Mouse (Mus musculus): ENCODE data around the gene Dnaaf3. TPM values are rescaled to one million over a fixed set of nuclear protein-coding genes. Genes with fewer than 3 reads are reported as not detected.

Dnaaf3 gene
- polyA plus RNA-seq, 1 experiment from 2014 or later, result 2.3 TPM

DNA sequence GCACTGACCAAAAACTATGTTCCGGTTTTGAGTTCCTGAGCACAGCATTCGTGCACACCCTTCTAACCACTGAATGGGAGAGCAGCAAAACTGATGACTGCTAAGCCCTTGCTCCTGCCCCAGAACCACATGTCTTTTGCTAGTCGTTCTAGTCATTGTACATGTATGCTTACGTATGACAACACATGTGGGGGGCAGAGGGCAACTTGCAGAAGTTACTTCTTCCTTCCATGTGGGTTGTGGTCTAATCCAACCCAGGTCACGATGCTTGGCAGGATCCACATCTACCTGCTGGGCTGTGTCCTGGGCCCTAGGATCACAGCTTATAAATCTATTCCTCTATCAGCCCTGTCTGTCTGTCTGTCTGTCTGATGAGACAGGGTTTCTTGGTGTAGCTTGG is 28.4 kb downstream of the Dnaaf3 start:
- no peak overlapping the region for H3K4me2 ChIP-seq
- 86% methylated on average over 5 of the region's 5 CpGs for WGBS
- H3K4me3 ChIP-seq, result no peak overlapping the region
- H3K27me3 ChIP-seq (replicated peaks), result no peaks in the 10 kb centered on the region
- H3K27ac ChIP-seq, result no peak overlapping the region
- no peak for ATAC-seq (replicated peaks)
- peaks cover 27% of the 10 kb centered on the region for H3K4me1 ChIP-seq
- no peaks in the 10 kb centered on the region for H3K36me3 ChIP-seq (replicated peaks)
- H3K9me3 ChIP-seq, result no peaks in the 10 kb centered on the region
- no peak overlapping the region for H3K9ac ChIP-seq

DNA sequence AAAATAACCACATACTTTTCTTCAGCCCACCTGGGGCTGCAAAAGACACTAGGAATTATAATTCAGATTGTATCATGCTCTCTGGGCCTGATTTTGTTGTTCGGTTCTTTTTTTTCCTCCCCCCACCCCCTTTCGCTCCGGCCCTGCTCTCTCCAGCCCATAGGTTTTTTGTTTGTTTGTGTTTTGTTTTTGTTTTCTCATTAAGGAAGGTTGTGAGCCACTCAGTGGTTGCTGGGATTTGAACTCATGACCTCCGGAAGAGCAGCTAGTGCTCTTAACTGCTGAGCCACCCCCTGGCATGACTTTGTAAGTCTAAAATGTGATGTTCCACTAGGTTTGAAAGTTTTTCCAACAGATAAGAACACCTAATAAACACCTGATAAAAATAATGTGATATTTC is 29.2 kb downstream of the Dnaaf3 start:
- ATAC-seq (replicated peaks), result no peak
- WGBS, result 80% methylated on average over 4 of the region's 4 CpGs
- H3K27me3 ChIP-seq (replicated peaks), result no peaks in the 10 kb centered on the region
- peak overlapping the region; percentile 64; the same call in 1 of the 2 replicates for H3K4me2 ChIP-seq
- H3K4me3 ChIP-seq, result no peak overlapping the region
- peaks cover 34% of the 10 kb centered on the region for H3K4me1 ChIP-seq
- H3K36me3 ChIP-seq (replicated peaks), result no peaks in the 10 kb centered on the region
- no peaks in the 10 kb centered on the region for H3K9me3 ChIP-seq
- H3K27ac ChIP-seq, result no peak overlapping the region
- no peak overlapping the region for H3K9ac ChIP-seq

DNA sequence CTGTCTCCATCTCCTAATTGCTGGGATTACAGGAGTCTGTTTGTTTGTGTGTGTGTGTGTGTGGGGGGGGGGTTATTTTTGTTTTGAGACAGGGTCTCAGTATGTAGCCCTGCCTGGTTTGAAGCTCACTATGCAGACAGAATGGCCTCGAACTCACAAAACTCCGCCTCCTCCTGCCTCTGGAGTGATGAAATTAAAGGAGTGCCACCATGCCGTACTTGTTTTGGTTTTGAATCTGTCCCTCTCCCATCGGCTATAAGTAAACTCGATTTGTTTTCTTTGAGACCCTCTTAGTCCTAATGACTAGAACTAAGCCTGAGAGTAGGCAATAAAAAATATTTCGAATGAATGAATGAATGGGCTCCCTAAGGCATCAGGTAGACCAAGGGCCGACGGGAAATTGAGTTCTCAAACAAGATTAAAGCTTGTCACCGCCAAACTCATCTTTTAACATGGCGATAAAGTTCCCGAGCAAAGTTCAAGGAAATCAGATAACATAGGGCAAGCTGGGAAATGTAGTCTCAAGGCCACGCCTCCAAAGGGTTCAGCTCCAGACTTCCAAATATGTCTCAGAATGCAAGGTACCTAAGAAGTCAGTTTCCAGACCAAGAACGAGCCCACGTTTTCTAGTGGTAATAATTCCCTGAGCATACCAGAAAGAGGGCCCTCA is 29.7 kb downstream of the Dnaaf3 start:
- Histone ChIP-seq H3K9ac (peak overlapping the region; percentile 83), H3K27me3 (replicated peaks) (no peaks in the 10 kb centered on the region), H3K4me3 (peak overlapping the region; percentile 80), H3K36me3 (replicated peaks) (no peaks in the 10 kb centered on the region), H3K4me1 (peaks cover 40% of the 10 kb centered on the region), H3K4me2 (peak overlapping the region; percentile 64), H3K9me3 (no peaks in the 10 kb centered on the region), H3K27ac (peak overlapping the region; percentile 90)
- WGBS, result 8% methylated on average over 14 of the region's 14 CpGs
- peak; percentile 15 for ATAC-seq (replicated peaks)

DNA sequence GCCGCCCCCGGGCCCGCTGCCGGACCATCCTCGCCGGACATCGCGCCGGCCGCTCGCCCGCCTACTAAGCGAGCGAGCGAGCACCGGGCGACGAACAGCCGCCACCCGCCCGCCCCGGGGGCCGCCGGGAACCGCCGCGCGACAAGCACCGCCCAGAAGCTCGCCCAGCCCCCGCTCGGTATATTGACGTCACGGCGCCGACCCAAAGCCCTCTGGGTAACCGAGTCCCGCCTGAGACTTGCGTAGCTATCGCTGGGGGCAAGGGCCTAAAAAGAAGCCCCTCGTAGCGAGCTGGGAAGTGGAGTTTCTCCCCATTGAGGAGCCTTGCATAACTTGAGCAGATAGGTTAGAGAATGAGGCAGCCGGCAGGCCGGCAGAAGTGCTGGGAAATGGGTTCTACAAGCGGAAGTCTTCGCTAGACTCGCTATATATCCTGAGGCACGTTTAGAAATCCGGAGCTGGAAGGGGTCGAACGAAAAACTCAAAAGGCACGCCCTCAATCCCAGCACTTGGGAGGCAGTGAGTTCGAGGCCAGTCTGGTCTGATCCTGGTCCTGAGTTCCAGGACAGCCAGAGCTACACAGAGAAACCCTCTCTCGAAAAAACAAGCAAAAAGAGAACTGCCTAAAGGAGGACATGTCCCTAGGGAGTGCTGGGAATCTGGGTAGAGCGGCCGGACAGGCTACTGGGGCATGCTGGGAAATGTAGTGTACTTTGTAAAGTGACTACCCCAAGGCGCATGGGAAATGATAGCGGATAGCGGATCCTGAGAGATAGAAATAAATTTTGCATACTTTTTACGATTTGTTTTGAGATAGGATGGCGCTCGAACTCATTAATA is 30.5 kb downstream of the Dnaaf3 start, which contains the start of gene Ppp1r12c:
TSS of gene Ppp1r12c (minus strand) at position 123 of the 840 bp plus-strand sequence.
- H3K9ac ChIP-seq, result peak within 1 kb of the TSS; percentile 83
- peak; percentile 95 for ATAC-seq (replicated peaks)

DNA sequence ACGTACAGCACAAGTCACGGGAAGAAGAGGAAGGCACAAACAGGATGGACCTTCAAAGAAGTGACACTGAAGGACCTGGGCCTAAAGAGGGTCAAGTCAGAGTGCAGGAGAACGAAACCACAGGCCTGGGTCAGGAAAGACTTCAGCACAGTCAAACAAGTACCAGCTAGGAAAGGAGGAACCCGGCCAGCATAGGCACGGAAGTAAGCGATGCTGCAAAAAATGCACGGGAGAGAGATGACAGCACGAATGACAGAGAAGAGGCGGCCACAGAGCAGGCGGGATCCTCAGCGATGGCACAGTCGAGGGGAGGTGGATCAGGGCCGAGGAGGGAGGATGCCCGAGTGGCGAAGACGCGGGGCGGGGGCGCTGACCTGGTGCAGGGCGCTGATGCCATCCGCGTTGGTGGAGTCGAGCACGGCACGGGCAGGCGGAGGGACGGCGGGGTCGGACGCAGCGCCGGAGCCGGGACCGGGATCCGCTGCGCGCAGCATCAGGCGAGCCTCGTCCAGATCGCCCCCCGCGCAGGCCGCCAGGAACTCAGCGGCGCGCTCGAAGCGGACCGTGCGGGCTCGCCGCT is 31.3 kb downstream of the Dnaaf3 start:
- Histone ChIP-seq H3K9ac (peak overlapping the region; percentile 83), H3K4me2 (peak overlapping the region; percentile 64), H3K9me3 (no peaks in the 10 kb centered on the region), H3K27me3 (replicated peaks) (no peaks in the 10 kb centered on the region), H3K27ac (peak overlapping the region; percentile 90), H3K4me3 (peak overlapping the region; percentile 80), H3K4me1 (peaks cover 44% of the 10 kb centered on the region), H3K36me3 (replicated peaks) (no peaks in the 10 kb centered on the region)
- ATAC-seq (replicated peaks), result peak; percentile 70
- WGBS, result 1% methylated on average over 38 of the region's 52 CpGs

More for the DNA sequence above, 30.5 kb downstream of the Dnaaf3 start, which contains the start of gene Ppp1r12c:
- no peaks in the 10 kb centered on the region for H3K27me3 ChIP-seq (replicated peaks)
- no peaks in the 10 kb centered on the region for H3K36me3 ChIP-seq (replicated peaks)
- no peaks in the 10 kb centered on the region for H3K9me3 ChIP-seq
- WGBS, result under 1% methylated on average over 62 of the region's 62 CpGs
- peak within 1 kb of the TSS; percentile 64 for H3K4me2 ChIP-seq
- H3K4me3 ChIP-seq, result peak within 1 kb of the TSS; percentile 80
- H3K27ac ChIP-seq, result peak within 1 kb of the TSS; percentile 90
- H3K4me1 ChIP-seq, result peaks cover 44% of the 10 kb centered on the region

DNA sequence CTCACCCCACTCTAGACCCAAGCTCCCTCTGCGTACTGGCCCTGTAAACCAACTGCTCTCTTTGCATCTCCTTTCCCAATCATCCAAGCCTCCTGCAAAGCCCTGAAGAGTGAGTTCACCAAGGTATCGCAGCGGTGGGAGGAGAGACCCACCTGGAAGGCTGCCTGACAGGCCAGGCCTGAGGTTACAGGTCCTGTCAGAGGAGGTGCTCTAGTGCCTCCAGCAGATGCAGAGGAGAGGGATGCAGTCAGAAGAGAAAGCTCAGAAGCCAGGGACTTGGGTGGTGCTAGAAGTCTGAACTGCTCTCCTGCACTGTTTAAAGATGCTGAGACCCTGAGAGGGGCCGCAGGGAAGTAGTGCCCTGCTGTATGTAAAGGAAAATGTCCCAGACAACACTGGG is 33.2 kb downstream of the Dnaaf3 start:
- H3K9ac ChIP-seq, result peak overlapping the region; percentile 29; the same call in 1 of the 2 replicates
- no peaks in the 10 kb centered on the region for H3K36me3 ChIP-seq (replicated peaks)
- H3K27ac ChIP-seq, result no peak overlapping the region
- 83% methylated on average over 4 of the region's 4 CpGs for WGBS
- peak overlapping the region; percentile 64 for H3K4me2 ChIP-seq
- H3K27me3 ChIP-seq (replicated peaks), result no peaks in the 10 kb centered on the region
- ATAC-seq (replicated peaks), result no peak
- no peaks in the 10 kb centered on the region for H3K9me3 ChIP-seq
- peaks cover 44% of the 10 kb centered on the region for H3K4me1 ChIP-seq
- H3K4me3 ChIP-seq, result peak overlapping the region; percentile 80

DNA sequence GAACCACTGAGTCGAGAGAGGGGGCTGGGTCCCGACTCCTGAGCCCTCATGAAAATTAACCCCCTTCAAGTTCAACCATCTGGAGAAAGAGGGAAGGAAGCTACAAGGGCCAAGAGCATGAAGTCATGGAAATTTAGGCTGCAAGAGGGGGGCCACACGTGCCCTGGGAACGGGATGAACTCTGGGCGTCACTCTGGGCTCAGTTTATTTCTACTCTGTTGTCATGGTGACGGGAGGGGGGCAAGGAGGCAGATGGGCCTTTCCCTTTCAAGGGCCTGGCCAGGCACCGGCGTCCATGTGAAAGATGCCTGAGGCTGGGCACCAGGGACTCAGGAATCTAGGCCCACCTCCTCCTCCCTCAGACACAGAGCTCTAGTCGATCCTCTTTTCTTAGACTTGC is 34.0 kb downstream of the Dnaaf3 start:
- ATAC-seq (replicated peaks), result no peak
- WGBS, result 5% methylated on average over 9 of the region's 9 CpGs
- no peaks in the 10 kb centered on the region for H3K27me3 ChIP-seq (replicated peaks)
- H3K36me3 ChIP-seq (replicated peaks), result no peaks in the 10 kb centered on the region
- H3K4me3 ChIP-seq, result no peak overlapping the region
- H3K4me2 ChIP-seq, result peak overlapping the region; percentile 64
- no peak overlapping the region for H3K9ac ChIP-seq
- H3K9me3 ChIP-seq, result no peaks in the 10 kb centered on the region
- H3K27ac ChIP-seq, result no peak overlapping the region
- H3K4me1 ChIP-seq, result peaks cover 44% of the 10 kb centered on the region

DNA sequence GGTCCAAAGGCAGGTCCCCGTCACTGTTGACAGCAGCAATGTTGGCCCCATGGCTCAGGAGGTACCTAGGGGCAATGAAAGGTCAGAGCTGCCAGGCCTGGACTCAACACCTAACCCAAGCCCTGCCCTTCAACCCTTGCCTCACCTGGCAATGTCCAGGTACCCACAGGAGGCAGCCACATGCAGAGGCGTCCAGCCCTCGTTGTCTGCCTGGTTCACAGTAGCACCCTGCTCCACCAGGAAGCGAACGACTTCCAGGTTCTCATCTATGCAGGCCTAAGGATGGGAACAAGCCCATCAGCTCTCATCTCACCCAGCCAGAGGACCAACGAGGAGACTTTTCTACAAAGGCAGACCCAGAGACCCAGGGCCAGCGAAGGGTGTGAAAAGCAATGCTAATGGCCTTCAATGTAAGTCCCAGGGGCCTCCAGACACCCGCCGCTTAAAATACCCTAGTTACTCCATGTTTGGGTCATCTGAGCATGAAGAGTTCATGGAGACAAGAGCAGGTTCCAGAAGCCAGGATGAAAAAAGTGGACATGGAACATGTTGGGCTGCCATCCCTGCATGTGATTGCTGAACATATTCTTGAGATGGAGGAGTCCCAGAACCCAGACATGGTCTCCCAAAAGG is 34.9 kb downstream of the Dnaaf3 start:
- WGBS, result 95% methylated on average over 9 of the region's 9 CpGs

DNA sequence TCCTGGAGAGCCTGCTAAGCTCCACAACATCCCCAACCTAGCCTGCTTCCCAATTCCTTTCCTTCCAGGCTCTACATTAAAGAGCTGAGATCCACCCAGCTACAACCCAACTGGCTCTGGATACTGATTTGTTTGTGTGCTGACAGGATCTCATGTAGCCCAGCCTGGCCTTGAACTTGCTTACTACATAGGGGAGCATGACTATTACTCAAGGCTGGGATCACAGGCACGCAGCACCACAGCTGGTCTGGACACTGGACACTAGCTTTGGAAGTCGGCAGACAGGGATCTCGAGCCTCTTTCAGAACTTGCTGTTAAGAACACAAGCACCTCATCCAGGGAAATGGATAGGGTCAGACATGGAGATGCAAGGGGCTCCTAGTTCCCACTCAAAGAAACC is 35.8 kb downstream of the Dnaaf3 start:
- WGBS, result 94% methylated on average over 3 of the region's 3 CpGs
- H3K9ac ChIP-seq, result no peak overlapping the region
- H3K4me1 ChIP-seq, result peaks cover 37% of the 10 kb centered on the region
- no peak overlapping the region for H3K27ac ChIP-seq
- H3K4me2 ChIP-seq, result no peak overlapping the region
- no peak overlapping the region for H3K4me3 ChIP-seq
- ATAC-seq (replicated peaks), result no peak
- no peaks in the 10 kb centered on the region for H3K36me3 ChIP-seq (replicated peaks)
- H3K9me3 ChIP-seq, result no peaks in the 10 kb centered on the region
- H3K27me3 ChIP-seq (replicated peaks), result no peaks in the 10 kb centered on the region

More for the DNA sequence above, 34.9 kb downstream of the Dnaaf3 start:
- no peaks in the 10 kb centered on the region for H3K9me3 ChIP-seq
- H3K4me3 ChIP-seq, result no peak overlapping the region
- H3K4me2 ChIP-seq, result no peak overlapping the region
- H3K27ac ChIP-seq, result no peak overlapping the region
- ATAC-seq (replicated peaks), result no peak
- H3K36me3 ChIP-seq (replicated peaks), result no peaks in the 10 kb centered on the region
- H3K4me1 ChIP-seq, result peaks cover 41% of the 10 kb centered on the region
- no peaks in the 10 kb centered on the region for H3K27me3 ChIP-seq (replicated peaks)
- no peak overlapping the region for H3K9ac ChIP-seq

DNA sequence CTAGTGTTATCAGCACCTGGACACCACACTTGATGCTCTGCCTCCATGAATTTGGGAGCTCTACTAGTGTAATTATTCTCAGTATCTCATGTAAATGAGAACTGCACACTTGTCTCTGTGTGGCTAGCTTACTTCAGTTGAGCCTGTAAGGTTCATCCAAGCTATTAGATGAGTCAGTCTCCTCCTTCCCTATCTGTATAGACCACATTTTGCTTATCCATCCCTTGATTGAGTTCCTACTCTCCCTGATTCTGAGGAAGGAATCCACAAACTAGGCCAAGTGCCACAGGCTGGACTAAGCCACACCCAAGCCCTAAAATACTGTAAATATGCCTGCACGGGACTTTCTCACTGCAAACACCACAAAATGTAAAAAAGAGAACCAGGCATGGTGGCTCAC is 38.3 kb downstream of the Dnaaf3 start:
- H3K9me3 ChIP-seq, result no peaks in the 10 kb centered on the region
- 90% methylated on average over 1 of the region's 1 CpGs for WGBS
- no peak overlapping the region for H3K4me3 ChIP-seq
- no peak overlapping the region for H3K9ac ChIP-seq
- peaks cover 18% of the 10 kb centered on the region for H3K4me1 ChIP-seq
- no peak overlapping the region for H3K4me2 ChIP-seq
- peaks cover 6% of the 10 kb centered on the region; the same call in 1 of the 2 replicates for H3K36me3 ChIP-seq (replicated peaks)
- H3K27ac ChIP-seq, result no peak overlapping the region
- H3K27me3 ChIP-seq (replicated peaks), result no peaks in the 10 kb centered on the region
- no peak for ATAC-seq (replicated peaks)

DNA sequence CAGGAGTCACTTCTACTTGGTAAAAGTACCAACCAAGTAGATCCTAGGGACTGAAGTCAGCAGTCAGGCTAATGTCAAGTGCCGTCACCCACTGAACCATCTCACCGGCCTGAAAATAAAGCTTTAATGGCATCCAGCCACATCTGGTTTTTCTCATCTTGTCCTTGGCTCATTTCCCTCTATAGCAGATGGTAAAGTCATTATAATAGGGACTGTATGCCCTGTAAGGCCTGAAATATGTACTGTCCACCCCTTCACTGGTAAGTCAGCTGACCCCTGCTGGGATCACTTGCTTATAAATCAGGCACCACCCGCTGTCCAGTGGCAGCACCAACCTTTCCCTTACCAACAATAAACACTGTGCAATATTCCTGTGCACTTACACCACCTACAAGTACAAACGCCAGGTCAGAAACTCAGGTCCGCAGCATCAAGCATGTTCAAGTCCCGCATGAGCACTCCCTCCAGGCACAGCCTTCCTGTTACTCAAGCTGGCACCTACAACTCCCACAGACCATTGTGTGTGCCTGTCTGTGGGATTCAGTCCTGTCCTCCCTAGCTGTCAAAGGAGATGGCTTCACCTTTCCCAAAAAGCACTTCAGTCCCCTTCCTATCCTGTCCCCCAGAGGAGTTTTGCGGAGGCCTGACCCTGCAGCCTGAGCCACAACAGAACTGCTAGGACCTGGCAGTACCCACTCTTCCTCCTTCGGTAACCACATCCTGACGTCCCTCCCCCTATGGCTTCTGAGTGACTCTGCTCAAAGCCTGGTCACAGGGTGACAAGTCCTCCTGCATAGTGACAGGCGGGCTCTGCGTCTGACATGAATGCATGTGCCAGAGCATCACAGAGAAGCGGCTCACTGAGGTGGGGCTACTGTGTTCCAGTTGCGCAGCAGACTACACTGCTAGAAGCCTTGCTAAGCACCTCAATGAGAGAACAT is 39.7 kb downstream of the Dnaaf3 start:
- no peak for ATAC-seq (replicated peaks)

More for the DNA sequence above, 39.7 kb downstream of the Dnaaf3 start:
- H3K27ac ChIP-seq, result no peak overlapping the region
- H3K36me3 ChIP-seq (replicated peaks), result peaks cover 6% of the 10 kb centered on the region; the same call in 1 of the 2 replicates
- 93% methylated on average over 13 of the region's 13 CpGs for WGBS
- H3K4me2 ChIP-seq, result no peak overlapping the region
- H3K27me3 ChIP-seq (replicated peaks), result no peaks in the 10 kb centered on the region
- H3K9me3 ChIP-seq, result no peaks in the 10 kb centered on the region
- H3K4me1 ChIP-seq, result peaks cover 4% of the 10 kb centered on the region
- H3K4me3 ChIP-seq, result no peak overlapping the region
- no peak overlapping the region for H3K9ac ChIP-seq
